7 mouse cellular contexts compared by ENCODE assay signal in genomic region chr14:34777810-34778209, GRCm38 (mm10). TPM values are rescaled to one million over a fixed set of nuclear protein-coding genes. Genes with fewer than 3 reads are reported as not detected.
DNase-seq lines count a peak whose midpoint lies in the region; ATAC-seq and TF ChIP-seq lines count a peak whose summit lies in the region.

No protein-coding gene starts in this region.

- H3K36me3 ChIP-seq in C2C12 (ENCODE audit: control insufficient read depth, insufficient read depth) (no peaks in the 10 kb centered on the region), E14TG2a.4 (ENCODE audit: insufficient read depth, low read length) (no peaks in the 10 kb centered on the region)
- H3K36me3 ChIP-seq in forebrain, embryonic 14.5 days (ENCODE audit: control insufficient read depth, insufficient read depth, low read length): no peaks in the 10 kb centered on the region
- no peaks in the 10 kb centered on the region for H3K36me3 ChIP-seq in intestine, embryonic 15.5 days
- H3K36me3 ChIP-seq in liver, postnatal 0 days (replicated peaks; ENCODE audit: insufficient read depth, low read length): no peaks in the 10 kb centered on the region
- H3K36me3 ChIP-seq in neural tube, embryonic 14.5 days (ENCODE audit: control insufficient read depth, insufficient read depth, low read length): no peaks in the 10 kb centered on the region

- no peak overlapping the region for H3ac ChIP-seq in C2C12 (ENCODE audit: control insufficient read depth, insufficient read length, low read depth)

- peak; percentile 54 for TF ChIP-seq CTCF in C2C12 (IDR thresholded peaks at IDR 0.05; ENCODE audit: control insufficient read depth, insufficient read depth, insufficient read length)
- peak; percentile 54 for TF ChIP-seq CTCF in E14TG2a.4 (conservative IDR thresholded peaks at IDR 0.05; ENCODE audit: low read length)
- peak; percentile 93 for TF ChIP-seq CTCF in liver, postnatal 0 days (IDR thresholded peaks at IDR 0.05; ENCODE audit: low read depth)

- no peak overlapping the region for H3K27ac ChIP-seq in forebrain, embryonic 14.5 days (ENCODE audit: low read depth, low read length)
- no peak overlapping the region for H3K27ac ChIP-seq in intestine, embryonic 15.5 days
- no peak overlapping the region for H3K27ac ChIP-seq in liver, postnatal 0 days (ENCODE audit: low read depth)
- H3K27ac ChIP-seq in neural tube, embryonic 14.5 days (ENCODE audit: low read depth, low read length): no peak overlapping the region

- no peak overlapping the region for H3K4me2 ChIP-seq in forebrain, embryonic 14.5 days (ENCODE audit: low read length)
- no peak overlapping the region for H3K4me2 ChIP-seq in intestine, embryonic 15.5 days (replicated peaks)
- H3K4me2 ChIP-seq in liver, postnatal 0 days (ENCODE audit: low read depth, low read length): no peak overlapping the region
- H3K4me2 ChIP-seq in neural tube, embryonic 14.5 days (ENCODE audit: low read depth, low read length): no peak overlapping the region

- peak; percentile 60 for ATAC-seq in forebrain, embryonic 14.5 days
- peak; percentile 14 for ATAC-seq in intestine, embryonic 15.5 days
- peak; percentile 29; the same call in 1 of the 2 replicates for ATAC-seq in liver, postnatal 0 days
- ATAC-seq in neural tube, embryonic 14.5 days (ENCODE audit: low read depth): peak; percentile 78

- no peak for TF ChIP-seq EP300 in liver, postnatal 0 days (IDR thresholded peaks at IDR 0.05; ENCODE audit: low read depth)

- H3K27me3 ChIP-seq in C2C12 (ENCODE audit: control insufficient read depth, insufficient read depth, insufficient read length): peaks cover 20% of the 10 kb centered on the region
- H3K27me3 ChIP-seq in E14TG2a.4 (ENCODE audit: insufficient read depth, low read length): peaks cover 7% of the 10 kb centered on the region
- H3K27me3 ChIP-seq in forebrain, embryonic 14.5 days (replicated peaks; ENCODE audit: control insufficient read depth, insufficient read depth, low read length): no peaks in the 10 kb centered on the region
- no peaks in the 10 kb centered on the region for H3K27me3 ChIP-seq in intestine, embryonic 15.5 days (replicated peaks)
- no peaks in the 10 kb centered on the region for H3K27me3 ChIP-seq in liver, postnatal 0 days (ENCODE audit: insufficient read depth, low read length)
- no peaks in the 10 kb centered on the region for H3K27me3 ChIP-seq in neural tube, embryonic 14.5 days (ENCODE audit: control insufficient read depth, insufficient read depth, low read length)

- no peak overlapping the region for H3K9ac ChIP-seq in forebrain, embryonic 14.5 days (ENCODE audit: low read length)
- no peak overlapping the region for H3K9ac ChIP-seq in intestine, embryonic 15.5 days
- no peak overlapping the region for H3K9ac ChIP-seq in liver, postnatal 0 days (replicated peaks)
- H3K9ac ChIP-seq in neural tube, embryonic 14.5 days (replicated peaks; ENCODE audit: low read depth, low read length): no peak overlapping the region

- peaks cover 25% of the 10 kb centered on the region for H3K4me1 ChIP-seq in E14TG2a.4 (replicated peaks; ENCODE audit: low read depth, low read length)
- H3K4me1 ChIP-seq in forebrain, embryonic 14.5 days (ENCODE audit: control insufficient read depth, insufficient read depth, low read length): no peaks in the 10 kb centered on the region
- 0 out of 2 replicates have a peak, but pooled peaks cover 3% of the 10 kb centered on the region for H3K4me1 ChIP-seq in intestine, embryonic 15.5 days (replicated peaks)
- H3K4me1 ChIP-seq in liver, postnatal 0 days (ENCODE audit: insufficient read depth): no peaks in the 10 kb centered on the region
- H3K4me1 ChIP-seq in neural tube, embryonic 14.5 days (ENCODE audit: control insufficient read depth, insufficient read depth, low read length): no peaks in the 10 kb centered on the region

- WGBS in forebrain, embryonic 14.5 days: 17% methylated on average over 10 of the region's 10 CpGs
- WGBS in intestine, embryonic 15.5 days: 14% methylated on average over 10 of the region's 10 CpGs
- 14% methylated on average over 10 of the region's 10 CpGs for WGBS in liver, postnatal 0 days (ENCODE audit: insufficient replicate concordance)
- WGBS in neural tube, embryonic 14.5 days: 14% methylated on average over 10 of the region's 10 CpGs

- H3K4me3 ChIP-seq in C2C12 (ENCODE audit: insufficient read depth, poor library complexity, severe bottlenecking) (no peak overlapping the region), E14TG2a.4 (replicated peaks; ENCODE audit: low read length) (no peak overlapping the region)
- H3K4me3 ChIP-seq in forebrain, embryonic 14.5 days (ENCODE audit: low read depth, low read length): no peak overlapping the region
- no peak overlapping the region for H3K4me3 ChIP-seq in intestine, embryonic 15.5 days (replicated peaks)
- H3K4me3 ChIP-seq in liver, postnatal 0 days (ENCODE audit: low read depth, low read length): no peak overlapping the region
- H3K4me3 ChIP-seq in neural tube, embryonic 14.5 days (ENCODE audit: low read depth, low read length): no peak overlapping the region

- peaks cover 9% of the 10 kb centered on the region for H3K9me3 ChIP-seq in E14TG2a.4 (ENCODE audit: low read length)
- no peaks in the 10 kb centered on the region for H3K9me3 ChIP-seq in forebrain, embryonic 14.5 days (replicated peaks; ENCODE audit: control insufficient read depth, low read length)
- no peaks in the 10 kb centered on the region for H3K9me3 ChIP-seq in intestine, embryonic 15.5 days
- no peaks in the 10 kb centered on the region; the same call in 1 of the 2 replicates for H3K9me3 ChIP-seq in liver, postnatal 0 days (ENCODE audit: low read length)
- no peaks in the 10 kb centered on the region for H3K9me3 ChIP-seq in neural tube, embryonic 14.5 days (ENCODE audit: control insufficient read depth, low read length)

- no peaks in the 10 kb centered on the region for H3K79me3 ChIP-seq in C2C12 (ENCODE audit: low read depth)

- no peaks in the 10 kb centered on the region for H3K79me2 ChIP-seq in C2C12 (ENCODE audit: control insufficient read depth, insufficient read depth)

- peak; percentile 61 for DNase-seq in c-Kit-positive CD71-positive TER-119-positive erythroid progenitor cells, embryonic 14.5 days (ENCODE audit: low spot score)
- DNase-seq in forebrain, embryonic 14.5 days (ENCODE audit: low spot score): peak; percentile 83
- peak; percentile 60 for DNase-seq in liver, postnatal 0 days

TF ChIP-seq in C2C12, 6 proteins besides CTCF, POLR2A, EP300 and RAD21:
- TF ChIP-seq MAX (IDR thresholded peaks at IDR 0.05) (peak; percentile 50), MYOG (IDR thresholded peaks at IDR 0.05; ENCODE audit: control insufficient read depth, extremely low read depth, insufficient read length) (no peak), CEBPB (IDR thresholded peaks at IDR 0.05; ENCODE audit: low read depth) (no peak), USF1 (IDR thresholded peaks at IDR 0.05; ENCODE audit: low read depth) (no peak), MYOD1 (IDR thresholded peaks at IDR 0.05; ENCODE audit: control insufficient read depth, insufficient read length, low read depth) (no peak), FOSL1 (IDR thresholded peaks at IDR 0.05; ENCODE audit: insufficient read depth, low read length, poor library complexity, severe bottlenecking) (no peak)

RNA-seq across cellular contexts. Expression of gene Grid1, which starts 42.1 kb away (rescaled TPM):
- polyA plus RNA-seq in C2C12 (2012; fragmentation: generic; extraction: Trizol): 0.04 TPM
- 1.1 and 1.9 TPM in 2 replicates for polyA plus RNA-seq in forebrain, embryonic 14.5 days (2014; fragmentation: Nextera tagmentation; extraction: Ambion mirVana)
- polyA plus RNA-seq in intestine, embryonic 15.5 days (2015; fragmentation: Nextera tagmentation; extraction: Ambion mirVana): 0.33 and 0.41 TPM in 2 replicates
- polyA plus RNA-seq in liver, postnatal 0 days (2015; fragmentation: Nextera tagmentation; extraction: Ambion mirVana): not detected in 2 replicates
- polyA plus RNA-seq in neural tube, embryonic 14.5 days (2014; fragmentation: Nextera tagmentation; extraction: Ambion mirVana): 6.8 and 7.9 TPM in 2 replicates

Comparison
In these comparisons a context has a peak if more than half of its experiments do, and no peak if none do; other contexts are left out.
1. ATAC-seq: peak in every context shown above with its lines; median percentile 78 in neural tube, embryonic 14.5 days; 60 in forebrain, embryonic 14.5 days; 29 in liver, postnatal 0 days; 14 in intestine, embryonic 15.5 days.